Mouse (Mus musculus): ENCODE results near the gene 1110012L19Rik. TPM values are rescaled to one million over a fixed set of nuclear protein-coding genes. Genes with fewer than 3 reads are reported as not detected.
"Not testable (repeated sequence)": the region's sequence is repeated elsewhere in the genome, so short reads cannot be mapped to it uniquely, and the experiment has no call there.

The 1110012L19Rik gene
- 23.2 and 23.4 TPM in 2 replicates for polyA plus RNA-seq (2012; ENCODE audit: insufficient read depth, insufficient read length, missing spikeins)

GRCm38 (mm10) chrX:70385276-70385961 lies at the start of gene 1110012L19Rik:
Gene 1110012L19Rik (plus strand): TSS chrX:70385877.
- H3K4me1 ChIP-seq (ENCODE audit: control insufficient read depth, insufficient read depth, insufficient read length, low read length), result no peaks in the 10 kb centered on the region
- peak within 1 kb of the TSS; percentile 89 for H3K4me3 ChIP-seq (ENCODE audit: insufficient read depth, low read depth, low read length)
- peak within 1 kb of the TSS; percentile 84 for H3K27ac ChIP-seq (replicated peaks; ENCODE audit: low read depth, low read length)

- no peak overlapping the region for H3K4me3 ChIP-seq (ENCODE audit: insufficient read depth, low read depth, low read length)
- H3K4me1 ChIP-seq (ENCODE audit: control insufficient read depth, insufficient read depth, insufficient read length, low read length), result no peaks in the 10 kb centered on the region; the same call in 1 of the 2 replicates
- no peak overlapping the region for H3K27ac ChIP-seq (replicated peaks; ENCODE audit: low read depth, low read length)
Measured at GRCm38 (mm10) chrX:70362985-70363384, 22.7 kb upstream of the 1110012L19Rik start.

DNA sequence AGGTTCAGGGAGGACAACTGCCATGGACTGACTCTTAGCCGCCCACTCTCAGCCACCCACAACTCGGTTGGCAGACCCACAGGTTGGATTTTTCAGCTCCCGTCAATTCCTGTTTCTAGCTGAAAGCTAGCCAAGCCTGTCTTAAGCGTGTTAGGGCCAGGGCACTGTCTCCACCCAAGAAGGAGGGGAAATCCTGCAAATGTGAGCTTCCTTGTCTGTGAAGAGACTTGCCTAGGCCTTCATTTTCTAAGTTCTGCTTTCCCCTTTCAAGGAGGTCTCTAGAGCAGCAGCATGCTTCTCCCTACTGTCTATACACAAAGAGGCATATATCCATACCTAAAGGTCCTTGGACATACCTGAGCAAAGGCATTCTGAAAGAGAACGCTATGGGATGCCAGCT lies 22.2 kb upstream of the 1110012L19Rik start:
- Histone ChIP-seq H3K27ac (replicated peaks; ENCODE audit: low read depth, low read length) (no peak overlapping the region), H3K4me3 (ENCODE audit: insufficient read depth, low read depth, low read length) (peak overlapping the region; percentile 1; the same call in 1 of the 2 replicates), H3K4me1 (ENCODE audit: control insufficient read depth, insufficient read depth, insufficient read length, low read length) (no peaks in the 10 kb centered on the region; the same call in 1 of the 2 replicates)

GRCm38 (mm10) chrX:70364202-70364601 lies 21.5 kb upstream of the 1110012L19Rik start:
- Histone ChIP-seq H3K4me3 (ENCODE audit: insufficient read depth, low read depth, low read length) (peak overlapping the region; percentile 68), H3K27ac (replicated peaks; ENCODE audit: low read depth, low read length) (no peak overlapping the region), H3K4me1 (ENCODE audit: control insufficient read depth, insufficient read depth, insufficient read length, low read length) (no peaks in the 10 kb centered on the region; the same call in 1 of the 2 replicates)

DNA sequence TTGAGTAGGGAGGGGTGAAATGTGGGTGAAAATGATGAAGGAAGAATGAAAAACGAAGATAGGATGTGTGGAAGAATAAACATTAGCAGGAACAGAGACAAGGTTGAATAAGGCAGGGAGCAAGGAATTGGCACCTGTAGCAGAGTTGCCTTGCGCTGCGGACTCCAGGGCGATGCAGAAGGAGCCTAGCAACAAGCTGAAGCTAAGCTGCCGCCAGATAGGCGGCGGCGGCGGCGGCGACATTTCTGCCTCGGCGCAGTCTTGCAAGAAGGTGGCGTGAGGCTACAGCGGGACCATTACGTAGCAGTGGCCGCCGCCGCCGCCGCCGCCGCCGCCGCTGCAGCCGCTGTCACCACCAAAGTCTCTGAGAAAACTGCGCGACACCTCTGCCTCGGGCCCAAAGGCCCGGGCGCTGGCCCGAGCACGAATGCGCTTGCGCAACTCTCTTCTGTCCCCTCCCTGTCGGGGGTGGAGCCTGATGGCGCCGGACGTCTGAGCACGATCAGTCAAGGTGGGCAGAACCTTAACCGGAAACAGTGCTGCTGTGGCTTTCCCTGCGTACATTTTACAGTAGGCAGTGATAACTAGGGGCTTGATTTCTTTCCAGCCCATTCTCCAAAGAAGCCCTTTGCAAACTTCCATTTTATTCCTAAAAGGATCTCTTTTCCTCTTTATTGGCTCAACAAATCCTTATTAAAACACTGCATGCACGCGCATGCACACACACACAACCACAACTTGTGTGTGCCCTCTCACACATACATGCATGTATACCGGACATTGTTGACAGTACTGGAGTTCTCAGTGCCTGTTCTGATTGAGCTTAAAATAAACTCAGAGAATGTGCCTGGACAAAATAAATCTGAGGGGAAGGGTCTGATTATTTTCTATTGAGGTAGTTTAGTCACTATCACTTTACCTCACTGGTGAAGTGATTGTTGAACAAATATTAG lies 20.7 kb upstream of the 1110012L19Rik start, which contains the start of gene Ids:
Gene Ids (minus strand): TSS at position 424 of the 953 bp plus-strand sequence.
- Histone ChIP-seq H3K27ac (replicated peaks; ENCODE audit: low read depth, low read length) (0 out of 2 replicates have a peak within 1 kb of the TSS, but pooled peaks have one; percentile 8), H3K4me1 (ENCODE audit: control insufficient read depth, insufficient read depth, insufficient read length, low read length) (no peaks in the 10 kb centered on the region; the same call in 1 of the 2 replicates), H3K4me3 (ENCODE audit: insufficient read depth, low read depth, low read length) (peak within 1 kb of the TSS; percentile 68)

GRCm38 (mm10) chrX:70369758-70370157 lies 15.9 kb upstream of the 1110012L19Rik start:
- not testable (repeated sequence) for H3K27ac ChIP-seq (replicated peaks; ENCODE audit: low read depth, low read length); H3K4me1 ChIP-seq (ENCODE audit: control insufficient read depth, insufficient read depth, insufficient read length, low read length); H3K4me3 ChIP-seq (ENCODE audit: insufficient read depth, low read depth, low read length)

DNA sequence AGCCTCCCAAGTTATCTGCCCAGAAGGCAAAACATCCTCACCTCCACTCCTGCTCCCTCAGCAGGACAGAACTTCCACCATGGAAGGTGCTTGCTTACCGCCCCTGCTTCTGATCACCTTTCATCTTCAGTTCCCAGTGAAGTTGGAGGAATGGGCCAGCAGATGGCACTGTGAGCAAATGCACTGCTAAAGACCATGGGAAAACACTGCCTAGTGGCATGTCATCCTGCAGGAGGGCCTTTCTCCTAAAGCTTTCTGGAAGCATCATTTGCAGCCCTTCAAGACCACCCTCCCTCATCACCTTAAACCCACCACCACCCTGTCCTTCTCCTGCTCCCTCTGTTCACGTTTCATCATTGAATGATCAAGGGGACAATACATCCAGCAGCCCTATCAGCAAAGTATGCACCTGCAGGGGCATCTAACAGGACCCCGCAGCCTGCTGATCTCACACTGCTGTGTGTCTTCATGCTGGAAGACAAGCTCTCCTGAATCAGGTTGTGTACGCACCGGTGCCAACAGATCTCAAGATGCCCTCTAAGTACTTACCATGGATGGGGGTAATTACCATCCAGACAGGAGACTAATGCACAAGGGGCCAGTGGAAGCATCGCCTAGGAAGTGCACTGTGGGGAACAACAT lies 11.1 kb upstream of the 1110012L19Rik start:
- not testable (repeated sequence) for H3K4me1 ChIP-seq (ENCODE audit: control insufficient read depth, insufficient read depth, insufficient read length, low read length); H3K4me3 ChIP-seq (ENCODE audit: insufficient read depth, low read depth, low read length); H3K27ac ChIP-seq (replicated peaks; ENCODE audit: low read depth, low read length)

DNA sequence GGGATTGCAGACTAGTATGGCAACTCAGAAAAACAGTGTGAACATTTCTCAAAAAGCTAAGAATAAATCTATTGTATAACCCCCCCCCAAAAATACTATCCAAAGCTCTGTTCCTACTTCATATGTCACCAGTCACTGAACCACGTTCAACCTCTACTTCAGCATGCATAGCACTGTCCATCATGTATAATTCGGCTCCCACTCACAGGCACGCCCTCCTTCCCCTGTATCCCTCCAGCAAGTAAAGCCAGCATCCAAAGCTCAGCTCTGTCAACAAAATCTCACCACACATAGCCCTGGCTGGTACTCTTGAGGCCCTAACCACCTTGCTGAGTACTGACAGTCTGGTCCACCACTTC lies 781 bp upstream of the 1110012L19Rik start:
- H3K4me1 ChIP-seq (ENCODE audit: control insufficient read depth, insufficient read depth, insufficient read length, low read length), result no peaks in the 10 kb centered on the region
- H3K4me3 ChIP-seq (ENCODE audit: insufficient read depth, low read depth, low read length), result peak overlapping the region; percentile 89
- peak overlapping the region; percentile 21; the same call in 1 of the 2 replicates for H3K27ac ChIP-seq (replicated peaks; ENCODE audit: low read depth, low read length)

- no peaks in the 10 kb centered on the region for H3K4me1 ChIP-seq (ENCODE audit: control insufficient read depth, insufficient read depth, insufficient read length, low read length)
- peak overlapping the region; percentile 84 for H3K27ac ChIP-seq (replicated peaks; ENCODE audit: low read depth, low read length)
- peak overlapping the region; percentile 89 for H3K4me3 ChIP-seq (ENCODE audit: insufficient read depth, low read depth, low read length)
Measured at GRCm38 (mm10) chrX:70385962-70386351, 280 bp downstream of the 1110012L19Rik start.

- not testable (repeated sequence) for H3K4me3 ChIP-seq (ENCODE audit: insufficient read depth, low read depth, low read length); H3K27ac ChIP-seq (replicated peaks; ENCODE audit: low read depth, low read length); H3K4me1 ChIP-seq (ENCODE audit: control insufficient read depth, insufficient read depth, insufficient read length, low read length)
Measured at GRCm38 (mm10) chrX:70392636-70393035, 7.0 kb downstream of the 1110012L19Rik start.

DNA sequence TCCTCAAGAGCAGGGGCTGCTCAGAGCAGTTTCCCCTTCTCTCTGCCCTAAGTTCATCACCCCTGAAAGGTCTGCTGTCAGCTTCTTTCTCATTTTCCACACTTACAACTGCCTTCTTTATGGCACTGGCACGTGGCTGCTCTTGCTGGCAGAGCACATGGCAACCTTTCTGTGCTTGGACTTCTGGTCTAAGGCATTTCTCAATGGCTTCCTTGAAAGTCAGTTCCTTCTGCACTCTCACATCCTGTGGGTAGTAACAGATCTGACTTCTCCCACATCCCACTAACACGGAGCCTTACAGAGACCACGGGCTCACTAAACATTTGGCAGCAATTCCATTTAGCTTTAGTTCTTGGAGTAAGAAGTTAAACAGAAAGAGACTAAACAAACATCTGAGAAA lies 39.8 kb downstream of the 1110012L19Rik start:
- not testable (repeated sequence) for H3K4me3 ChIP-seq (ENCODE audit: insufficient read depth, low read depth, low read length); H3K4me1 ChIP-seq (ENCODE audit: control insufficient read depth, insufficient read depth, insufficient read length, low read length); H3K27ac ChIP-seq (replicated peaks; ENCODE audit: low read depth, low read length)

Other genes with a start within 250 kb of the 1110012L19Rik start
- gene Ids, start 20.8 kb upstream of the 1110012L19Rik start, polyA plus RNA-seq (2012; ENCODE audit: insufficient read depth, insufficient read length, missing spikeins), result 16.4 and 19.7 TPM in 2 replicates
- 26.2 and 29.3 TPM in 2 replicates for gene Tmem185a, start 91.3 kb downstream of the 1110012L19Rik start, polyA plus RNA-seq (2012; ENCODE audit: insufficient read depth, insufficient read length, missing spikeins)